In genomic region chr10:122917648-122918324, GRCm38 (mm10) we compare ENCODE assay signal across 23 mouse cellular contexts.
A peak's percentile ranks its signal among the peaks of the same experiment; 100 is the strongest.
DNase-seq lines count a peak whose midpoint lies in the region; ATAC-seq and TF ChIP-seq lines count a peak whose summit lies in the region.
"Had no signal": no experiment of that assay in that cellular context is flagged by ENCODE, and none has a peak within 500 bp of the region (broad histone marks: within the 10 kb centered on the region; RNA-seq: fewer than 3 reads in every experiment).

No protein-coding gene starts in this region.

- DNase-seq in embryonic facial prominence, embryonic 10.5 days (ENCODE audit: low spot score): no peak
- DNase-seq in limb, embryonic 14.5 days (ENCODE audit: low spot score): peak; percentile 84
- DNase-seq in adrenal gland, adult (ENCODE audit: inconsistent age in 2 of 2, low spot score in 1 of 2): no peak
- DNase-seq: adrenal gland, postnatal 10 days; cerebellum, adult 11-12 months; heart, postnatal 14 days; kidney, postnatal 25 days; liver; thymus, adult 18-20 months; thymus, postnatal 25 days had no signal

- H3K27ac ChIP-seq in embryonic facial prominence, embryonic 12.5 days: peak overlapping the region; percentile 67
- no peak overlapping the region for H3K27ac ChIP-seq in embryonic facial prominence, embryonic 10.5 days (replicated peaks)
- H3K27ac ChIP-seq in neural tube, embryonic 13.5 days (replicated peaks): 0 out of 2 replicates have a peak overlapping the region, but pooled peaks have one; percentile 1
- no peak overlapping the region for H3K27ac ChIP-seq in neural tube, embryonic 15.5 days (replicated peaks)
- H3K27ac ChIP-seq in embryonic facial prominence, embryonic 15.5 days (replicated peaks): peak overlapping the region; percentile 73
- H3K27ac ChIP-seq in limb, embryonic 14.5 days (replicated peaks; ENCODE audit: low read depth, low read length): peak overlapping the region; percentile 75
- no peak overlapping the region for H3K27ac ChIP-seq in liver, embryonic 12.5 days
- H3K27ac ChIP-seq: kidney, embryonic 15.5 days; lung, embryonic 15.5 days; midbrain, embryonic 12.5 days had no signal

- no peak for ATAC-seq in embryonic facial prominence, embryonic 12.5 days (ENCODE audit: insufficient number of reproducible peaks, insufficient read depth, low FRiP score, low TSS enrichment)
- no peak for ATAC-seq in neural tube, embryonic 13.5 days (ENCODE audit: low read depth)
- no peak for ATAC-seq in neural tube, embryonic 15.5 days (ENCODE audit: low FRiP score)
- ATAC-seq in embryonic facial prominence, embryonic 15.5 days (ENCODE audit: insufficient number of reproducible peaks, low FRiP score, low TSS enrichment, low read depth): no peak
- peak; percentile 27 for ATAC-seq in limb, embryonic 14.5 days (ENCODE audit: low FRiP score, low read depth)
- ATAC-seq in liver, embryonic 12.5 days: no peak
- ATAC-seq: forebrain, embryonic 16.5 days; hindbrain, embryonic 16.5 days had no signal

- H3K36me3 ChIP-seq in embryonic facial prominence, embryonic 12.5 days: no peaks in the 10 kb centered on the region
- no peaks in the 10 kb centered on the region for H3K36me3 ChIP-seq in embryonic facial prominence, embryonic 10.5 days (replicated peaks)
- H3K36me3 ChIP-seq in neural tube, embryonic 13.5 days: no peaks in the 10 kb centered on the region
- H3K36me3 ChIP-seq in neural tube, embryonic 15.5 days: 0 out of 2 replicates have a peak, but pooled peaks cover 4% of the 10 kb centered on the region
- no peaks in the 10 kb centered on the region for H3K36me3 ChIP-seq in embryonic facial prominence, embryonic 15.5 days
- no peaks in the 10 kb centered on the region for H3K36me3 ChIP-seq in limb, embryonic 14.5 days (ENCODE audit: control insufficient read depth, insufficient read depth, low read length)
- H3K36me3 ChIP-seq in liver, embryonic 12.5 days: no peaks in the 10 kb centered on the region
- H3K36me3 ChIP-seq: heart, embryonic 12.5 days; lung, embryonic 15.5 days had no signal

- no peak overlapping the region for H3K4me2 ChIP-seq in embryonic facial prominence, embryonic 12.5 days (replicated peaks)
- no peak overlapping the region for H3K4me2 ChIP-seq in neural tube, embryonic 13.5 days
- H3K4me2 ChIP-seq in neural tube, embryonic 15.5 days: no peak overlapping the region
- H3K4me2 ChIP-seq in embryonic facial prominence, embryonic 15.5 days (replicated peaks): no peak overlapping the region
- H3K4me2 ChIP-seq in limb, embryonic 14.5 days (replicated peaks; ENCODE audit: low read depth, low read length, severe bottlenecking): 0 out of 2 replicates have a peak overlapping the region, but pooled peaks have one; percentile 4
- no peak overlapping the region for H3K4me2 ChIP-seq in liver, embryonic 12.5 days
- H3K4me2 ChIP-seq: heart, embryonic 12.5 days; kidney, embryonic 15.5 days; lung, embryonic 15.5 days; midbrain, embryonic 12.5 days had no signal

- H3K4me1 ChIP-seq in embryonic facial prominence, embryonic 12.5 days: peaks cover 31% of the 10 kb centered on the region
- peaks cover 37% of the 10 kb centered on the region for H3K4me1 ChIP-seq in embryonic facial prominence, embryonic 10.5 days
- peaks cover 21% of the 10 kb centered on the region for H3K4me1 ChIP-seq in neural tube, embryonic 13.5 days (replicated peaks)
- peaks cover 12% of the 10 kb centered on the region for H3K4me1 ChIP-seq in neural tube, embryonic 15.5 days
- H3K4me1 ChIP-seq in embryonic facial prominence, embryonic 15.5 days: peaks cover 51% of the 10 kb centered on the region
- H3K4me1 ChIP-seq in limb, embryonic 14.5 days (ENCODE audit: control insufficient read depth, insufficient read depth, low read length): peaks cover 47% of the 10 kb centered on the region
- H3K4me1 ChIP-seq in liver, embryonic 12.5 days: no peaks in the 10 kb centered on the region

- H3K9ac ChIP-seq in embryonic facial prominence, embryonic 12.5 days: no peak overlapping the region
- H3K9ac ChIP-seq in neural tube, embryonic 13.5 days: no peak overlapping the region
- no peak overlapping the region for H3K9ac ChIP-seq in neural tube, embryonic 15.5 days (replicated peaks)
- no peak overlapping the region for H3K9ac ChIP-seq in embryonic facial prominence, embryonic 15.5 days
- no peak overlapping the region for H3K9ac ChIP-seq in limb, embryonic 14.5 days (ENCODE audit: low read depth, low read length, severe bottlenecking)
- H3K9ac ChIP-seq in liver, embryonic 12.5 days: no peak overlapping the region
- H3K9ac ChIP-seq: heart, embryonic 12.5 days; kidney, embryonic 15.5 days; lung, embryonic 15.5 days; midbrain, embryonic 12.5 days had no signal

- H3K4me3 ChIP-seq in embryonic facial prominence, embryonic 12.5 days: no peak overlapping the region
- H3K4me3 ChIP-seq in embryonic facial prominence, embryonic 10.5 days: no peak overlapping the region
- H3K4me3 ChIP-seq in neural tube, embryonic 13.5 days: no peak overlapping the region
- H3K4me3 ChIP-seq in neural tube, embryonic 15.5 days (replicated peaks): no peak overlapping the region
- no peak overlapping the region for H3K4me3 ChIP-seq in embryonic facial prominence, embryonic 15.5 days (replicated peaks)
- no peak overlapping the region for H3K4me3 ChIP-seq in limb, embryonic 14.5 days (replicated peaks; ENCODE audit: low read length)
- H3K4me3 ChIP-seq in liver, embryonic 12.5 days: no peak overlapping the region
- H3K4me3 ChIP-seq: erythroblast, embryonic 14.5 days; heart, embryonic 12.5 days; kidney, embryonic 15.5 days; lung, embryonic 15.5 days; midbrain, embryonic 12.5 days had no signal

- no peaks in the 10 kb centered on the region for H3K27me3 ChIP-seq in embryonic facial prominence, embryonic 12.5 days
- no peaks in the 10 kb centered on the region for H3K27me3 ChIP-seq in embryonic facial prominence, embryonic 10.5 days (replicated peaks; ENCODE audit: low read depth, poor library complexity, severe bottlenecking)
- no peaks in the 10 kb centered on the region for H3K27me3 ChIP-seq in neural tube, embryonic 13.5 days
- no peaks in the 10 kb centered on the region for H3K27me3 ChIP-seq in neural tube, embryonic 15.5 days (replicated peaks)
- no peaks in the 10 kb centered on the region for H3K27me3 ChIP-seq in embryonic facial prominence, embryonic 15.5 days
- no peaks in the 10 kb centered on the region for H3K27me3 ChIP-seq in limb, embryonic 14.5 days (ENCODE audit: control insufficient read depth, insufficient read depth, low read length)
- no peaks in the 10 kb centered on the region for H3K27me3 ChIP-seq in liver, embryonic 12.5 days (replicated peaks)
- H3K27me3 ChIP-seq: CH12.LX; heart, embryonic 12.5 days; kidney, embryonic 15.5 days; lung, embryonic 15.5 days; midbrain, embryonic 12.5 days had no signal

- H3K9me3 ChIP-seq in embryonic facial prominence, embryonic 12.5 days: no peaks in the 10 kb centered on the region
- no peaks in the 10 kb centered on the region for H3K9me3 ChIP-seq in embryonic facial prominence, embryonic 10.5 days
- H3K9me3 ChIP-seq in neural tube, embryonic 13.5 days: no peaks in the 10 kb centered on the region
- H3K9me3 ChIP-seq in neural tube, embryonic 15.5 days (replicated peaks): no peaks in the 10 kb centered on the region
- no peaks in the 10 kb centered on the region for H3K9me3 ChIP-seq in embryonic facial prominence, embryonic 15.5 days (replicated peaks)
- no peaks in the 10 kb centered on the region for H3K9me3 ChIP-seq in limb, embryonic 14.5 days (ENCODE audit: control insufficient read depth, low read length)
- no peaks in the 10 kb centered on the region for H3K9me3 ChIP-seq in liver, embryonic 12.5 days (replicated peaks)
- H3K9me3 ChIP-seq: heart, embryonic 12.5 days; kidney, embryonic 15.5 days; lung, embryonic 15.5 days; midbrain, embryonic 12.5 days had no signal

- no peak for TF ChIP-seq POLR2A in limb, embryonic 14.5 days (IDR thresholded peaks at IDR 0.05; ENCODE audit: borderline replicate concordance, extremely low read depth, insufficient read depth, insufficient read length)

- WGBS in embryonic facial prominence, embryonic 12.5 days: 90% methylated on average over 14 of the region's 14 CpGs
- WGBS in embryonic facial prominence, embryonic 10.5 days: 93% methylated on average over 14 of the region's 14 CpGs
- 82% methylated on average over 14 of the region's 14 CpGs for WGBS in neural tube, embryonic 13.5 days
- 77% methylated on average over 14 of the region's 14 CpGs for WGBS in neural tube, embryonic 15.5 days
- WGBS in embryonic facial prominence, embryonic 15.5 days: 63% methylated on average over 14 of the region's 14 CpGs
- 54% methylated on average over 14 of the region's 14 CpGs for WGBS in limb, embryonic 14.5 days
- WGBS in liver, embryonic 12.5 days (ENCODE audit: insufficient replicate concordance): 81% methylated on average over 14 of the region's 14 CpGs

Comparison
In these comparisons a context has a peak if more than half of its experiments do, and no peak if none do; other contexts are left out.
1. H3K27ac ChIP-seq: peak in embryonic facial prominence, embryonic 12.5 days (single experiment), neural tube, embryonic 13.5 days (single experiment), embryonic facial prominence, embryonic 15.5 days (single experiment) and limb, embryonic 14.5 days (single experiment); none in embryonic facial prominence, embryonic 10.5 days (single experiment), neural tube, embryonic 15.5 days (single experiment) and liver, embryonic 12.5 days (single experiment).